Mouse (Mus musculus) neural tube, embryonic 13.5 days (tissue): ENCODE results near the gene Arpin. TPM values are rescaled to one million over a fixed set of nuclear protein-coding genes. Genes with fewer than 3 reads are reported as not detected.

Source experiments
- ATAC-seq: fragments of 200-750 bp; cut with Nextera tagmentation; 2 replicates; pipeline ENCODE4 v1.8.0; 2017; ENCODE audit warnings: low read depth, mild to moderate bottlenecking, moderate TSS enrichment, moderate library complexity
- H3K27ac ChIP-seq: fragments of 300-500 bp; sonication (generic); replicated peaks from 2 replicates; pipeline ENCODE4 v1.5.1; 2015; ENCODE audit warnings: moderate library complexity, mild to moderate bottlenecking, inconsistent platforms
- H3K27me3 ChIP-seq: fragments of 300-500 bp; sonication (generic); 2 replicates; pipeline ENCODE4 v1.6.1; 2015; ENCODE audit warnings: mild to moderate bottlenecking, inconsistent platforms
- H3K36me3 ChIP-seq: fragments of 300-500 bp; sonication (generic); 2 replicates; pipeline ENCODE4 v1.6.1; 2015; ENCODE audit warnings: mild to moderate bottlenecking, inconsistent platforms
- H3K4me1 ChIP-seq: fragments of 300-500 bp; sonication (generic); replicated peaks from 2 replicates; pipeline ENCODE4 v1.6.1; 2015; ENCODE audit warnings: inconsistent platforms
- H3K4me2 ChIP-seq: fragments of 300-500 bp; sonication (generic); 2 replicates; pipeline ENCODE4 v1.6.1; 2015; ENCODE audit warnings: inconsistent platforms, mild to moderate bottlenecking, moderate library complexity
- H3K4me3 ChIP-seq: fragments of 300-500 bp; sonication (generic); 2 replicates; pipeline ENCODE4 v1.5.1; 2015; ENCODE audit warnings: mild to moderate bottlenecking, inconsistent platforms
- H3K9ac ChIP-seq: fragments of 300-500 bp; sonication (generic); 2 replicates; pipeline ENCODE4 v1.6.1; 2015; ENCODE audit warnings: moderate library complexity, mild to moderate bottlenecking, inconsistent platforms
- H3K9me3 ChIP-seq: fragments of 300-500 bp; sonication (generic); 2 replicates; pipeline ENCODE4 v1.6.1; 2016; ENCODE audit warnings: inconsistent platforms
- WGBS: fragments of 180-500 bp; shearing (Covaris S2); methylation state at CpG from one replicate; pipeline ENCODE4 v1.1.7; 2015; 5-methylcytosine and 5-hydroxymethylcytosine counted together
- polyA plus RNA-seq: library from polyadenylated mRNA; unstranded; fragments of >200 nt; fragmentation: Nextera tagmentation; extraction: Ambion mirVana; gene quantifications from 2 replicates; pipeline ENCODE4 v1.2.1, GENCODE M21; 2015

Arpin gene
- polyA plus RNA-seq, 1 experiment from 2014 or later = 21.6 TPM

GRCm38 (mm10) chr7:79928516-79929052 lies 6.6 kb downstream of the Arpin start:
- Histone ChIP-seq H3K4me2 (no peak overlapping the region), H3K27me3 (no peaks in the 10 kb centered on the region), H3K36me3 (peaks cover 40% of the 10 kb centered on the region), H3K9ac (no peak overlapping the region), H3K27ac (no peak overlapping the region), H3K4me1 (no peaks in the 10 kb centered on the region), H3K4me3 (no peak overlapping the region), H3K9me3 (no peaks in the 10 kb centered on the region)
- 74% methylated on average over 2 of the region's 2 CpGs for WGBS
- ATAC-seq = no peak

DNA sequence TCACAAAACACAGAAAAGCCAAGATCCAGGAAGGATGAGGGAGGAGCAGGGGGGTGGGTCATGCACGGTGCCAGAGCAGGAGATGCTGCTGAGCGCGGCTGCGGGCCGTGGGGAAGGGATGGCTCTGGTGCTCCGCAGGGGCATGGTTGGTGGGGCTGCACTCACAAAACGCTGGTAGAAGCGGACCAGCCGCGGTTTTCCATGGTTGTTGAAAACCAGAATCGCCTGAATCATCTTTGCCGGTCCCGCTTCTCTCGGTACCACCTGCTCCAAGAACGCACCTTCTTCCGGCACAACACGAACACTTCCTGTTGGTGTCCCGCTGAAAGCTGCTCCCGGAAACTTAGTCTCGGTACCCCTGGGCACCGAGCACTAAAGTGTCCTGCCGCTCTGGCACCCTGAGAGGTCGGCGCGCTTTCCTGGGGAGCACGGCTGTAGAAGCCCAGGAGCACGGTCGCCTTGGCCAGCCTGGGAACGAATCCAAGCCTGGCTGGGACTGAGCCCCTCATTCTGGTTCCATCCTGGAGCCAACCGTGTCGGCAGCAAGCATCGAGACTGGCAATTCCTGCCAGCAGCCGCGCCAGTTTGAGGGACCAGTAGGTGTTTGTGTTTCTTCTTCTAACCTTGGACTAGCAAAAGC lies 14.7 kb downstream of the Arpin start, which contains the start of gene Ap3s2:
Gene Ap3s2, minus strand, starts transcription at position 306 of the 640 bp plus-strand sequence.
- no peaks in the 10 kb centered on the region for H3K27me3 ChIP-seq
- H3K4me2 ChIP-seq = peak within 1 kb of the TSS; percentile 69
- peaks cover 15% of the 10 kb centered on the region; the same call in 1 of the 2 replicates for H3K36me3 ChIP-seq
- peaks cover 17% of the 10 kb centered on the region for H3K4me1 ChIP-seq
- peak; percentile 97 for ATAC-seq
- H3K9ac ChIP-seq = peak within 1 kb of the TSS; percentile 73
- WGBS = under 1% methylated on average over 34 of the region's 34 CpGs
- peak within 1 kb of the TSS; percentile 83 for H3K27ac ChIP-seq
- peak within 1 kb of the TSS; percentile 61 for H3K4me3 ChIP-seq
- H3K9me3 ChIP-seq = no peaks in the 10 kb centered on the region

DNA sequence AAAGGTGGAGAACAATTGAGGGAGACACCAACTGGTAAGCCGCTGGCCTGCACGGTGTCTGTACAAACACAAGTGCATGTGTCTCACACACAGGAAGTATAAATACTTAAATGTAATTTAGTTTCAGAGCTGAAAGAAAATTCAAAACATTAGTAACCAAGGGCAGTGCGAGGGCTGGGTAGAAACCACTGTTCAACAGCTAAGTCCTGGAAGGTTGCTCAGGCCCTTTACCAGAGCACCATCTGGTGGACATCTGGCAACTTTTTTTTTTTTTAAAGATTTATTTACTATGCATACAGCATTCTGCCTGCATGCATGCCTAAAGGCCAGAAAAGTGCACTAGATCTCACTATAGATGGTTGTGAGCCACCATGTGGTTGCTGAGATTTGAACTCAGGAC lies 20.6 kb downstream of the Arpin start:
- H3K9ac ChIP-seq = no peak overlapping the region
- WGBS = 77% methylated on average over 3 of the region's 3 CpGs
- peaks cover 62% of the 10 kb centered on the region for H3K36me3 ChIP-seq
- 0 out of 2 replicates have a peak, but pooled peaks have one; percentile 11 for ATAC-seq
- H3K27me3 ChIP-seq = no peaks in the 10 kb centered on the region
- no peak overlapping the region for H3K27ac ChIP-seq
- peaks cover 3% of the 10 kb centered on the region for H3K4me1 ChIP-seq
- H3K4me3 ChIP-seq = no peak overlapping the region
- H3K9me3 ChIP-seq = no peaks in the 10 kb centered on the region
- H3K4me2 ChIP-seq = no peak overlapping the region

DNA sequence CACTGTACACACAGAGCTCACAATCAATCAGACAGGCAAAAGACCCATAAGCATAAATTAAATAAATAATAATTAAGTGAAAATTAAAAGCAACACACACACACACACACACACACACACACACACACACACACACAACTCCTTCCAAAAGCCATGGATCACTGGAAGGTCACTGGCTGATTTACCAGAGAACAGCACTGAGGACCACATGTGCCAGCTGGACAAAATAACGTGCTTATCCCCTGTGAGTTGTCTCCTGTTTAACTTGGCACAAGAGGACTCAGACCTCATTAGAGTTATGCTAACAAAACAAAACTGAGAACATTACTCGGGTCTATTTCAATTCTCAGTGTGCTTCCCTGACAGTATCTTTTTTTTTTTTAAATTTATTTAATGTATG lies 27.8 kb downstream of the Arpin start:
- H3K9me3 ChIP-seq = no peaks in the 10 kb centered on the region
- peaks cover 84% of the 10 kb centered on the region for H3K36me3 ChIP-seq
- no peak overlapping the region for H3K4me2 ChIP-seq
- no peak for ATAC-seq
- WGBS = 63% methylated on average over 2 of the region's 2 CpGs
- H3K27me3 ChIP-seq = no peaks in the 10 kb centered on the region
- H3K4me3 ChIP-seq = no peak overlapping the region
- H3K4me1 ChIP-seq = no peaks in the 10 kb centered on the region
- H3K27ac ChIP-seq = no peak overlapping the region
- no peak overlapping the region for H3K9ac ChIP-seq

DNA sequence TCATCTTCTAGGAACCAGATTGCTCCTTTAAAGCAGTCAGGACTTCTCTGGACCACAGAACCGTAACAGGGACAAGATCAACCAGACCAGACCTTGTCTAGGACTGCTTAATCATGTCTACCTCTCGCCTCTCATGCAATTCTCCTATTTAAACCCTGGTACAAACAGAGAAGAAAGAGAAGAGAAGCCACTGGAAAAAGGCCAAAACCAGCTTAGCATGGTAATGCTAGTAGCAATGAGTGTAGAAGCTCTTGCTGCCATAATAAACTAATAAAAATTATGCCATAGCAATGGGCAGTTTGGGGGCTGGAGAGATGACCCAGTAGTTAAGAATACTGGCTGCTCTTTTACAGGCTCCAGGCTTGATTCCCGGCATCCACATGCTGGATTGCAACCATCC lies 28.2 kb downstream of the Arpin start:
- WGBS = 97% methylated on average over 3 of the region's 3 CpGs
- ATAC-seq = no peak
- H3K36me3 ChIP-seq = peaks cover 86% of the 10 kb centered on the region

GRCm38 (mm10) chr7:79905193-79905592 lies 30.0 kb downstream of the Arpin start:
- ATAC-seq = no peak
- Histone ChIP-seq H3K27me3 (no peaks in the 10 kb centered on the region), H3K36me3 (peaks cover 88% of the 10 kb centered on the region), H3K9ac (no peak overlapping the region), H3K27ac (no peak overlapping the region), H3K4me1 (no peaks in the 10 kb centered on the region), H3K4me2 (no peak overlapping the region), H3K4me3 (no peak overlapping the region), H3K9me3 (no peaks in the 10 kb centered on the region)
- 92% methylated on average over 4 of the region's 4 CpGs for WGBS

More for the DNA sequence above, 28.2 kb downstream of the Arpin start:
- no peak overlapping the region for H3K27ac ChIP-seq
- H3K4me3 ChIP-seq = no peak overlapping the region
- H3K27me3 ChIP-seq = no peaks in the 10 kb centered on the region
- H3K9ac ChIP-seq = no peak overlapping the region
- no peak overlapping the region for H3K4me2 ChIP-seq
- no peaks in the 10 kb centered on the region for H3K9me3 ChIP-seq
- no peaks in the 10 kb centered on the region for H3K4me1 ChIP-seq

GRCm38 (mm10) chr7:79903160-79903792 lies 31.9 kb downstream of the Arpin start:
- Histone ChIP-seq H3K27me3 (no peaks in the 10 kb centered on the region), H3K4me3 (no peak overlapping the region), H3K36me3 (peaks cover 84% of the 10 kb centered on the region), H3K27ac (no peak overlapping the region), H3K4me1 (no peaks in the 10 kb centered on the region), H3K9me3 (no peaks in the 10 kb centered on the region), H3K4me2 (no peak overlapping the region), H3K9ac (no peak overlapping the region)
- no peak for ATAC-seq
- 86% methylated on average over 8 of the region's 8 CpGs for WGBS

GRCm38 (mm10) chr7:79900753-79901152 lies 34.4 kb downstream of the Arpin start:
- no peak overlapping the region for H3K4me2 ChIP-seq
- no peak for ATAC-seq
- H3K4me3 ChIP-seq = no peak overlapping the region
- no peaks in the 10 kb centered on the region for H3K27me3 ChIP-seq
- 98% methylated on average over 6 of the region's 6 CpGs for WGBS
- H3K4me1 ChIP-seq = no peaks in the 10 kb centered on the region
- no peak overlapping the region for H3K27ac ChIP-seq
- no peak overlapping the region for H3K9ac ChIP-seq
- no peaks in the 10 kb centered on the region for H3K9me3 ChIP-seq
- peaks cover 78% of the 10 kb centered on the region for H3K36me3 ChIP-seq

DNA sequence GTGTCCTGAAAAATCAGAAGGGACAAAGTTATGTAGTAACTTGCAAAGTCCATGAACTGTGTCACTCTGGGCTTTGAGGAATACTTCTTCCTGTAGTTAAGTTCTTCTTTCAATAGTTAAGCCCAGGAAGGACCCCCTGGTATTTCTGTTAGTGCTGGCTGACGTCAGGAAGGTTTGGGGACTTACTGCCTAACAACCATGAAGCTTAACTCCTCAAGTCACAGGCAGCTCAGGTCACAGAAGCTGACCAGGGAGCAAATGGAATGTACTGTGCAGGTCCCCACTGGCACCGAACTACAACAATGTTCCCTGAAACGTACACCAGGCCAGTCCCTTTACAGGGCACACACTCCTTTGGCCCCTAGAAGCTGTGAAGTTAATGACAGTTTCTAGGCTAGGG lies 39.9 kb downstream of the Arpin start:
- Histone ChIP-seq H3K4me3 (no peak overlapping the region), H3K9ac (no peak overlapping the region), H3K27me3 (no peaks in the 10 kb centered on the region), H3K4me1 (no peaks in the 10 kb centered on the region), H3K36me3 (peaks cover 72% of the 10 kb centered on the region), H3K9me3 (no peaks in the 10 kb centered on the region), H3K4me2 (no peak overlapping the region), H3K27ac (no peak overlapping the region)
- no peak for ATAC-seq
- 78% methylated on average over 3 of the region's 3 CpGs for WGBS

DNA sequence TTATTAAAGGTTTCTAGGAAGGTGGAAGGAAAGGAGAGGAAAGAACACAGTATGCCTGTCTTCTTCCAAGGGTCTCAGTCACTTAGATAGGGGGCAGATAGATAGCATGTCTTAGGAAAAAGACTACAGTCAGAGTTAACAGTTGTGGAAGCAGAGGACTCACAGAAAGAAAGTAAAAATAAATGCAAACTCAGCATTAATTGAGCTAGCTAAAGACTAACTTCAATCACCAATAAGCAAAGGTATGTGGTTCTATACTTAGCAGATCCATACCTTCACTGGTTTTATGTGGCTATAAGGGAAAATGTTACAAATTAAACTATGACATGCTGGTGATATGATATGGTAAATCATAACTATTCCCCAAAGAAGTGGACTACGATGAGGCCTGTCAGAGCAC lies 40.4 kb downstream of the Arpin start:
- Histone ChIP-seq H3K4me2 (no peak overlapping the region), H3K9me3 (no peaks in the 10 kb centered on the region), H3K27me3 (no peaks in the 10 kb centered on the region), H3K36me3 (peaks cover 71% of the 10 kb centered on the region), H3K4me1 (no peaks in the 10 kb centered on the region), H3K4me3 (no peak overlapping the region), H3K9ac (no peak overlapping the region), H3K27ac (no peak overlapping the region)
- 100% methylated on average over 1 of the region's 1 CpGs for WGBS
- no peak for ATAC-seq

DNA sequence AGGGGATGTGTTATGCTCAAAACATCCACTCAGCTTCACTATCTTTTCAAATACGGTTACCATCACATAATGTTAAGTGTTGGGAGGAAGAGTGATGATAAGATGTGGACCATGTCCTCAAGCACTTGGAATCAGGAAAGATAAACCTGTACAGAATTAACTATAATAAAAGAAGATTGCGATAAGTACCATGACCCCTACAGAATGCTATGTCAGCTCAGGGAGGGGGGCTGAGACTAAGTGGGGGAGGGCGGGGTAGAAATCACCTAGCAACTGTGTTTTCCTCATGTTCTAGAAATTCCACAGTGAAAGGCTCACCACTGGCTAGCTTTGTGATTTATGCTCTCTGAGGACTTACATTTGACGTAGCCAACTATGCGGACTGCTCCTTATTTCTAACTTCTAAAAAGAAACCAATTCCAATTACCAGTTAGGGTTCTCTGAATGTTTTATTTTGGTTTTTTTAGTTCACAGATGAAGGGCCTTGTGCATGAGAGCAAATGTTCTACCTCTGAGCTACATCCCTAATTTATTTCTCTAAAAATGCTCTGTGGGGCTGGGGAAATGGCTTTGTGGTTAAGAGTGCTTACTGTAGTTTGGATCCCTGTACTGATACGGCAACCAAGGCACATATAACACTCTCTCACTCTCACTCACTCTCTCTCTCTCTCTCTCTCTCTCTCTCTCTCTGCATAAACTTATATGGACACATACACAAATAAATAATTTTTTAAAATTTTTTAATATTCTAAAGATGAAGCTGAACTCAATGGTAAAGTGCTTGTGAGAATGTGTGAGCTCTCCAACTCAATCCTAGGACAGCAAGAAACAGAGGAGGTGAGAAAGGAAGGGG lies 42.4 kb downstream of the Arpin start:
- H3K27me3 ChIP-seq = no peaks in the 10 kb centered on the region
- no peak overlapping the region for H3K9ac ChIP-seq
- no peaks in the 10 kb centered on the region for H3K9me3 ChIP-seq
- H3K36me3 ChIP-seq = peaks cover 73% of the 10 kb centered on the region
- H3K4me2 ChIP-seq = no peak overlapping the region
- no peak overlapping the region for H3K4me3 ChIP-seq
- 89% methylated on average over 6 of the region's 6 CpGs for WGBS
- ATAC-seq = no peak
- no peak overlapping the region for H3K27ac ChIP-seq
- no peaks in the 10 kb centered on the region for H3K4me1 ChIP-seq
